Mouse (Mus musculus): ENCODE measurements at regions not wholly inside any gene's neighbourhood (a gene's known extent, or its start where the extent isn't known, plus 50 kb on each side); places are given as distances from the start of the nearest gene placed in this dataset.

GRCm38 (mm10) chr16:30758041-30758440 lies 158.5 kb downstream of the Fam43a start:
- TF ChIP-seq CTCF (IDR thresholded peaks at IDR 0.05; ENCODE audit: extremely low read depth, insufficient read depth, insufficient read length, insufficient replicate concordance): no peak
- no peak for TF ChIP-seq POLR2A (IDR thresholded peaks at IDR 0.05; ENCODE audit: low read depth, low read length)

Data from spleen, adult 2 months (tissue).